Mouse (Mus musculus): ENCODE measurements around the gene Dock3. TPM values are rescaled to one million over a fixed set of nuclear protein-coding genes. Genes with fewer than 3 reads are reported as not detected.

The Dock3 gene
- polyA plus RNA-seq, 1 experiment from 2014 or later = 0.20 TPM

DNA sequence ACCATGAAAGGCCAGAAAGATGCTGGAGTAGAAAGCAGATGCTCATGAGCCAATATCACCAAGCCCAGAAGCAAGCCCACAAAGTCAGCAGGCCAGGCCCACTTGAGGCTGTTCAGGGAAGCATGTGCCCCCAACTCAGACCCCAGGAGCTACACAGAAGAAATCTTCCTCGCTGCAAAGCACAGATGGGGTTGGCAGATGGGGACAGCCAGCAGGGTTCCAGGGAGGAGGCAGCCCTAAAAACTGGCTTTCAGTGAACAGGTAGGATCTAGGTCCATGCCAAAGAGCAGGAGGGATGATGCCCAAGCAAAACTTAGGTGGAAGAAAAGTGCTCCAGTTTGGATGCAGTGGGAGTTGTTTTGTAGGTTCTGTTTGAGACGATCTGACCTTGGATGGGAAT is 28.7 kb upstream of the Dock3 start:
- WGBS = 69% methylated on average over 2 of the region's 2 CpGs
- Histone ChIP-seq H3K27me3 (ENCODE audit: insufficient read depth, low read length) (no peaks in the 10 kb centered on the region), H3K4me1 (replicated peaks; ENCODE audit: insufficient read depth, low read length) (no peaks in the 10 kb centered on the region), H3K36me3 (ENCODE audit: insufficient read depth, low read length) (no peaks in the 10 kb centered on the region), H3K9ac (ENCODE audit: low read depth, low read length) (no peak overlapping the region), H3K4me2 (ENCODE audit: low read length) (no peak overlapping the region), H3K4me3 (replicated peaks; ENCODE audit: low read depth, low read length) (no peak overlapping the region), H3K27ac (no peak overlapping the region), H3K9me3 (replicated peaks; ENCODE audit: low read length) (no peaks in the 10 kb centered on the region)
- DNase-seq (ENCODE audit: low spot score) (no peak), ATAC-seq (replicated peaks; ENCODE audit: low FRiP score, low read depth) (no peak)
- TF ChIP-seq CTCF (IDR thresholded peaks at IDR 0.05; ENCODE audit: low read depth) = no peak

DNA sequence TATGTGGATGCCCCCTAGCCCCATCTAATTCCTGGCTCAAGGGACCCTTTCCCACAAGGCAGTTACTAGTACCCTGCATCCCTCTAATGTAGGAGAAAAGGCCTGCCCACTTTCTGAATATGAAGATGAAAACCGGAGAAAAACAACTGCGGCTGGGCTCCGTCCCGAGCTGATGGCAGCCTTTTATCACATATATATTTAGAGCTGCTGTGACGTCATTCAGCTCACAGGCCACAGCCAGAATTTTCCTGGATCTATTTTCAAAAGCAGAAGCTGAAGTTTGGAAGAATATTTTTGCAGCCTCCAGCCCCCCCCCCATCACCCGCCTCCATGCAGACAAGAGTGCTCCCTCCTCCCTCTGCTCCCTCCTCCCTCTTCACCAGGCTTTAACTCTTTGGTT is 27.9 kb upstream of the Dock3 start:
- H3K36me3 ChIP-seq (ENCODE audit: insufficient read depth, low read length) = no peaks in the 10 kb centered on the region
- no peak overlapping the region for H3K9ac ChIP-seq (ENCODE audit: low read depth, low read length)
- H3K4me2 ChIP-seq (ENCODE audit: low read length) = no peak overlapping the region
- DNase-seq (ENCODE audit: low spot score) (no peak), ATAC-seq (replicated peaks; ENCODE audit: low FRiP score, low read depth) (no peak)
- H3K4me1 ChIP-seq (replicated peaks; ENCODE audit: insufficient read depth, low read length) = 0 out of 2 replicates have a peak, but pooled peaks cover under 1% of the 10 kb centered on the region
- no peak overlapping the region for H3K4me3 ChIP-seq (replicated peaks; ENCODE audit: low read depth, low read length)
- no peaks in the 10 kb centered on the region for H3K9me3 ChIP-seq (replicated peaks; ENCODE audit: low read length)
- no peak for TF ChIP-seq CTCF (IDR thresholded peaks at IDR 0.05; ENCODE audit: low read depth)
- no peaks in the 10 kb centered on the region for H3K27me3 ChIP-seq (ENCODE audit: insufficient read depth, low read length)
- 58% methylated on average over 6 of the region's 6 CpGs for WGBS
- no peak overlapping the region for H3K27ac ChIP-seq

DNA sequence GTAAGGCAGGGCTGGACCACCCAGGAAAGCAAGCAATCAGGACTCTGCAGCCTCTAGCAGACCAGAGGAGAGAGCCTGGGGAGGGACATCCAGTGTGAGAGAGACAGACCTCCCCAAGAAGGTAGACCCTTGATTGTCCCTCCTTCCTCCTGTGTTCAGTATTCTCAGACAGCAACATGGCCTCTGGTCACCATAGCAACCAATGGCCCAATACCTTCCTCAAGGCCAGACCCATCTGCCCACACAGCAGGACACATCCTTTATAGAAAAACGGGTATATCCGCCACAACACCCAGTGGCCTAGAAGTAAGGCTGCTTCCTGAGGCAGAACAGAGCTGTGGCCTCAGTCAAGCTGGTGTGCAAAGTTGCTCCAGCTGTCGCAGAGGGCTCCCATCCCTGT is 23.9 kb upstream of the Dock3 start:
- no peak for TF ChIP-seq CTCF (IDR thresholded peaks at IDR 0.05; ENCODE audit: low read depth)
- H3K27me3 ChIP-seq (ENCODE audit: insufficient read depth, low read length) = no peaks in the 10 kb centered on the region
- no peak overlapping the region for H3K9ac ChIP-seq (ENCODE audit: low read depth, low read length)
- no peak overlapping the region for H3K4me3 ChIP-seq (replicated peaks; ENCODE audit: low read depth, low read length)
- no peaks in the 10 kb centered on the region for H3K36me3 ChIP-seq (ENCODE audit: insufficient read depth, low read length)
- H3K4me1 ChIP-seq (replicated peaks; ENCODE audit: insufficient read depth, low read length) = 0 out of 2 replicates have a peak, but pooled peaks cover 4% of the 10 kb centered on the region
- H3K27ac ChIP-seq = no peak overlapping the region
- WGBS = 57% methylated on average over 3 of the region's 3 CpGs
- no peak for DNase-seq (ENCODE audit: low spot score)
- no peak for ATAC-seq (replicated peaks; ENCODE audit: low FRiP score, low read depth)
- no peaks in the 10 kb centered on the region for H3K9me3 ChIP-seq (replicated peaks; ENCODE audit: low read length)
- no peak overlapping the region for H3K4me2 ChIP-seq (ENCODE audit: low read length)

DNA sequence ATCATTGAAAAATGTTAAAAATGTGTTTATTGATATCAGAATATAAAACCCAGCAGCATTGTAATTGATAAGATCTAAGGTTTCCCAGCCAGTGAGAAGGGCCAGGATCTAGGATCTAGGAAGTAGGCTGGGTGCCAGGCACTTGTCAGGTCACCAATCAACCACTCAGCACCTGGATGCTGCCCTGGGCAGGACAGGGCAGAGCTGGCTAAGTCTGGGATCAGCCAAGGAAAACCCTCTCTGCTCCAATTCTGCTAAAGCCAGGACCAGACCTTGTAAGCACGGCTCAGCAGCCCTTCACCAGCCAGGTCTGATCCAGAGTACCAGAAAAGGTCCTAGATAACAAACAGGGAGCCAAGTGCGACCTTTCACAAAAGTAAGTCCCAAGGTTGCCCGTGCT is 23.2 kb upstream of the Dock3 start:
- no peaks in the 10 kb centered on the region for H3K27me3 ChIP-seq (ENCODE audit: insufficient read depth, low read length)
- no peak for TF ChIP-seq CTCF (IDR thresholded peaks at IDR 0.05; ENCODE audit: low read depth)
- no peak overlapping the region for H3K4me2 ChIP-seq (ENCODE audit: low read length)
- no peaks in the 10 kb centered on the region for H3K9me3 ChIP-seq (replicated peaks; ENCODE audit: low read length)
- no peak overlapping the region for H3K27ac ChIP-seq
- no peak for DNase-seq (ENCODE audit: low spot score)
- H3K4me3 ChIP-seq (replicated peaks; ENCODE audit: low read depth, low read length) = no peak overlapping the region
- 79% methylated on average over 3 of the region's 3 CpGs for WGBS
- H3K36me3 ChIP-seq (ENCODE audit: insufficient read depth, low read length) = no peaks in the 10 kb centered on the region
- ATAC-seq (replicated peaks; ENCODE audit: low FRiP score, low read depth) = no peak
- H3K4me1 ChIP-seq (replicated peaks; ENCODE audit: insufficient read depth, low read length) = 0 out of 2 replicates have a peak, but pooled peaks cover 4% of the 10 kb centered on the region
- H3K9ac ChIP-seq (ENCODE audit: low read depth, low read length) = no peak overlapping the region

DNA sequence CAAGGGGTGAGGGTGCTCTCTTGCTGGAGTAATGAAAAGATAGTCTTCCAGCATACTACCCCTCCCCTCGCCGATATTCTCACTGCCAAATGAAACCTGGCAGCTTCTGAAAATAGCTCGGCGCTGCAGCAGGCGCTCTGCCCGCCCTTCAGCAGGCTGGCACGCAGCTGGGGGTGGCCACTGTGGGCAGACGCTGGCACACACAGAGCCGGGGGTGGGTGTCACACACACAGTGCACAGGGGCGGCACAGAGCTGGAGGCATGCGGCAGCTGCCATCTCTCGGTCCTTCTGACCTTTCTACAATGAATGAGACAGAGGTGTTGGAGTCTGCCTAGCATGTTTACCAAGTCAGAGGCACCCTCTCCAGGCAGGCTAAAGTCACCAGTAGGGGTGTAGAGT is 22.8 kb upstream of the Dock3 start:
- no peak for ATAC-seq (replicated peaks; ENCODE audit: low FRiP score, low read depth)
- H3K27me3 ChIP-seq (ENCODE audit: insufficient read depth, low read length) = no peaks in the 10 kb centered on the region

DNA sequence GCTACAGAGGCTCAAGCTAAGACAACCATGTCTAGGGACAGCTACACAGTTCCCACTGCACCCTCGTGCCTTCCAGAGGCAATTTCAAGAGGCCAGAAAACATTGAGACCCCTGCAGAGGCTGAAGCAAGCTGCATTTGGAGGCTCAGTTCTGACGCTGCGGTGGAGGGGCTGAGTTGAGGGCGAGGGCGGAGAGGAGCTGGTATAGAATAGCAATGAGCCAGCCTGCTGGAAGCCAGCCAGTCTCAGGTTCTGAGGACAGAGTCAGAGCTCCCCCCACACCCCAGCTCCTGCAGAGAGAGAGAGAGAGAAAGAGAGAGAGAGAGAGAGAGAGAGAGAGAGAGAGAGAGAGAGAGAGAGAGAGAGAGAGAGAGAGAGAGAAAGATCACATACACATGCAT is 20.5 kb upstream of the Dock3 start:
- no peaks in the 10 kb centered on the region for H3K27me3 ChIP-seq (ENCODE audit: insufficient read depth, low read length)
- H3K9ac ChIP-seq (ENCODE audit: low read depth, low read length) = no peak overlapping the region
- TF ChIP-seq CTCF (IDR thresholded peaks at IDR 0.05; ENCODE audit: low read depth) = no peak
- H3K4me2 ChIP-seq (ENCODE audit: low read length) = no peak overlapping the region
- ATAC-seq (replicated peaks; ENCODE audit: low FRiP score, low read depth) (no peak), DNase-seq (ENCODE audit: low spot score) (peak; percentile 29)
- no peak overlapping the region for H3K4me3 ChIP-seq (replicated peaks; ENCODE audit: low read depth, low read length)
- 30% methylated on average over 5 of the region's 5 CpGs for WGBS
- no peak overlapping the region for H3K27ac ChIP-seq
- no peaks in the 10 kb centered on the region for H3K9me3 ChIP-seq (replicated peaks; ENCODE audit: low read length)
- H3K4me1 ChIP-seq (replicated peaks; ENCODE audit: insufficient read depth, low read length) = 0 out of 2 replicates have a peak, but pooled peaks cover 4% of the 10 kb centered on the region
- no peaks in the 10 kb centered on the region for H3K36me3 ChIP-seq (ENCODE audit: insufficient read depth, low read length)

More for the DNA sequence above, 22.8 kb upstream of the Dock3 start:
- no peak for DNase-seq (ENCODE audit: low spot score)
- Histone ChIP-seq H3K9ac (ENCODE audit: low read depth, low read length) (no peak overlapping the region), H3K4me2 (ENCODE audit: low read length) (no peak overlapping the region), H3K27ac (no peak overlapping the region), H3K4me3 (replicated peaks; ENCODE audit: low read depth, low read length) (no peak overlapping the region), H3K9me3 (replicated peaks; ENCODE audit: low read length) (no peaks in the 10 kb centered on the region), H3K4me1 (replicated peaks; ENCODE audit: insufficient read depth, low read length) (0 out of 2 replicates have a peak, but pooled peaks cover 4% of the 10 kb centered on the region), H3K36me3 (ENCODE audit: insufficient read depth, low read length) (no peaks in the 10 kb centered on the region)
- no peak for TF ChIP-seq CTCF (IDR thresholded peaks at IDR 0.05; ENCODE audit: low read depth)
- WGBS = 49% methylated on average over 12 of the region's 12 CpGs
